Mouse (Mus musculus): ENCODE measurements at regions not wholly inside any gene's neighbourhood (a gene's known extent, or its start where the extent isn't known, plus 50 kb on each side); places are given as distances from the start of the nearest gene placed in this dataset.
A peak's percentile ranks its signal among the peaks of the same experiment; 100 is the strongest.

- 96% methylated on average over 3 of the region's 3 CpGs for WGBS
- H3K4me3 ChIP-seq (ENCODE audit: control insufficient read depth, insufficient read depth, low read length) = no peak overlapping the region
- no peaks in the 10 kb centered on the region for H3K27me3 ChIP-seq (ENCODE audit: control insufficient read depth, insufficient read depth, low read length)
- no peaks in the 10 kb centered on the region for H3K36me3 ChIP-seq (ENCODE audit: control insufficient read depth, insufficient read depth, low read length)
- H3K27ac ChIP-seq (ENCODE audit: control insufficient read depth, insufficient read depth, low read length) = no peak overlapping the region
- H3K4me1 ChIP-seq (replicated peaks; ENCODE audit: control insufficient read depth, insufficient read depth, low read length) = no peaks in the 10 kb centered on the region
- TF ChIP-seq POLR2A (IDR thresholded peaks at IDR 0.05; ENCODE audit: control insufficient read depth, extremely low read depth, insufficient read depth, low read length, poor library complexity) (no peak), CTCF (IDR thresholded peaks at IDR 0.05; ENCODE audit: borderline replicate concordance, control insufficient read depth, extremely low read depth, insufficient read depth, low read length, poor library complexity) (no peak)
- DNase-seq = no peak
Observed at GRCm38 (mm10) chr1:137086766-137087165, 126.5 kb upstream of the Nr5a2 start.

- no peak overlapping the region for H3K27ac ChIP-seq (ENCODE audit: control insufficient read depth, insufficient read depth, low read length)
- H3K27me3 ChIP-seq (ENCODE audit: control insufficient read depth, insufficient read depth, low read length) = no peaks in the 10 kb centered on the region
- no peak overlapping the region for H3K4me3 ChIP-seq (ENCODE audit: control insufficient read depth, insufficient read depth, low read length)
- H3K36me3 ChIP-seq (ENCODE audit: control insufficient read depth, insufficient read depth, low read length) = no peaks in the 10 kb centered on the region
- no peak for TF ChIP-seq CTCF (IDR thresholded peaks at IDR 0.05; ENCODE audit: borderline replicate concordance, control insufficient read depth, extremely low read depth, insufficient read depth, low read length, poor library complexity)
- no peak for TF ChIP-seq POLR2A (IDR thresholded peaks at IDR 0.05; ENCODE audit: control insufficient read depth, extremely low read depth, insufficient read depth, low read length, poor library complexity)
- DNase-seq = no peak
- WGBS = 69% methylated on average over 1 of the region's 1 CpGs
- H3K4me1 ChIP-seq (replicated peaks; ENCODE audit: control insufficient read depth, insufficient read depth, low read length) = no peaks in the 10 kb centered on the region
Observed at GRCm38 (mm10) chr1:137083500-137083899, 123.3 kb upstream of the Nr5a2 start.

- DNase-seq = no peak
- H3K27me3 ChIP-seq (ENCODE audit: control insufficient read depth, insufficient read depth, low read length) = no peaks in the 10 kb centered on the region
- whole genome bisulfite sequencing = 55% methylated on average over 11 of the region's 11 CpGs
- H3K27ac ChIP-seq (ENCODE audit: control insufficient read depth, insufficient read depth, low read length) = no peak overlapping the region
- no peak for TF ChIP-seq CTCF (IDR thresholded peaks at IDR 0.05; ENCODE audit: borderline replicate concordance, control insufficient read depth, extremely low read depth, insufficient read depth, low read length, poor library complexity)
- no peak for TF ChIP-seq POLR2A (IDR thresholded peaks at IDR 0.05; ENCODE audit: control insufficient read depth, extremely low read depth, insufficient read depth, low read length, poor library complexity)
- no peaks in the 10 kb centered on the region for H3K36me3 ChIP-seq (ENCODE audit: control insufficient read depth, insufficient read depth, low read length)
- H3K4me1 ChIP-seq (replicated peaks; ENCODE audit: control insufficient read depth, insufficient read depth, low read length) = no peaks in the 10 kb centered on the region
- H3K4me3 ChIP-seq (ENCODE audit: control insufficient read depth, insufficient read depth, low read length) = no peak overlapping the region
Observed at GRCm38 (mm10) chr1:137079401-137080003, 119.3 kb upstream of the Nr5a2 start.

- Histone ChIP-seq H3K4me3 (ENCODE audit: control insufficient read depth, insufficient read depth, low read length) (no peak overlapping the region), H3K27ac (ENCODE audit: control insufficient read depth, insufficient read depth, low read length) (no peak overlapping the region), H3K36me3 (ENCODE audit: control insufficient read depth, insufficient read depth, low read length) (no peaks in the 10 kb centered on the region), H3K27me3 (ENCODE audit: control insufficient read depth, insufficient read depth, low read length) (no peaks in the 10 kb centered on the region), H3K4me1 (replicated peaks; ENCODE audit: control insufficient read depth, insufficient read depth, low read length) (peaks cover 6% of the 10 kb centered on the region)
- TF ChIP-seq CTCF (IDR thresholded peaks at IDR 0.05; ENCODE audit: borderline replicate concordance, control insufficient read depth, extremely low read depth, insufficient read depth, low read length, poor library complexity) (no peak), POLR2A (IDR thresholded peaks at IDR 0.05; ENCODE audit: control insufficient read depth, extremely low read depth, insufficient read depth, low read length, poor library complexity) (no peak)
- peak; percentile 12 for DNase-seq
- WGBS = 2% methylated on average over 9 of the region's 9 CpGs
Observed at GRCm38 (mm10) chr1:137074787-137075186, 114.5 kb upstream of the Nr5a2 start.

GRCm38 (mm10) chr1:137073857-137074572 is 113.8 kb upstream of the Nr5a2 start:
- peaks cover 6% of the 10 kb centered on the region for H3K4me1 ChIP-seq (replicated peaks; ENCODE audit: control insufficient read depth, insufficient read depth, low read length)
- H3K27ac ChIP-seq (ENCODE audit: control insufficient read depth, insufficient read depth, low read length) = no peak overlapping the region
- WGBS = 13% methylated on average over 8 of the region's 8 CpGs
- H3K27me3 ChIP-seq (ENCODE audit: control insufficient read depth, insufficient read depth, low read length) = no peaks in the 10 kb centered on the region
- H3K4me3 ChIP-seq (ENCODE audit: control insufficient read depth, insufficient read depth, low read length) = no peak overlapping the region
- DNase-seq = peak; percentile 9
- H3K36me3 ChIP-seq (ENCODE audit: control insufficient read depth, insufficient read depth, low read length) = no peaks in the 10 kb centered on the region
- TF ChIP-seq POLR2A (IDR thresholded peaks at IDR 0.05; ENCODE audit: control insufficient read depth, extremely low read depth, insufficient read depth, low read length, poor library complexity) = no peak
- no peak for TF ChIP-seq CTCF (IDR thresholded peaks at IDR 0.05; ENCODE audit: borderline replicate concordance, control insufficient read depth, extremely low read depth, insufficient read depth, low read length, poor library complexity)

- Histone ChIP-seq H3K36me3 (ENCODE audit: control insufficient read depth, insufficient read depth, low read length) (no peaks in the 10 kb centered on the region), H3K4me3 (ENCODE audit: control insufficient read depth, insufficient read depth, low read length) (no peak overlapping the region), H3K4me1 (replicated peaks; ENCODE audit: control insufficient read depth, insufficient read depth, low read length) (no peaks in the 10 kb centered on the region), H3K27me3 (ENCODE audit: control insufficient read depth, insufficient read depth, low read length) (no peaks in the 10 kb centered on the region), H3K27ac (ENCODE audit: control insufficient read depth, insufficient read depth, low read length) (no peak overlapping the region)
- no peak for DNase-seq
- WGBS = 87% methylated on average over 4 of the region's 4 CpGs
- TF ChIP-seq POLR2A (IDR thresholded peaks at IDR 0.05; ENCODE audit: control insufficient read depth, extremely low read depth, insufficient read depth, low read length, poor library complexity) (no peak), CTCF (IDR thresholded peaks at IDR 0.05; ENCODE audit: borderline replicate concordance, control insufficient read depth, extremely low read depth, insufficient read depth, low read length, poor library complexity) (no peak)
Observed at GRCm38 (mm10) chr1:137060914-137061313, 100.7 kb upstream of the Nr5a2 start.

All from thymus, adult 2 months (tissue).